Mouse (Mus musculus): Measurements from ENCODE around the gene Ppox.

Ppox gene

GRCm38 (mm10) chr1:171265971-171266744 is 14.8 kb downstream of the Ppox start:
- DNase-seq (ENCODE audit: low read depth, low spot score) = no peak

GRCm38 (mm10) chr1:171263666-171264461 is 17.1 kb downstream of the Ppox start:
- DNase-seq (ENCODE audit: low read depth, low spot score) = no peak

- no peak for DNase-seq (ENCODE audit: low read depth, low spot score)
Observed at GRCm38 (mm10) chr1:171263185-171263611, 17.8 kb downstream of the Ppox start.

GRCm38 (mm10) chr1:171262594-171263130 is 18.3 kb downstream of the Ppox start:
- no peak for DNase-seq (ENCODE audit: low read depth, low spot score)

- DNase-seq (ENCODE audit: low read depth, low spot score) = no peak
Observed at GRCm38 (mm10) chr1:171260316-171260715, 20.7 kb downstream of the Ppox start.

- DNase-seq (ENCODE audit: low read depth, low spot score) = no peak
Observed at GRCm38 (mm10) chr1:171258921-171259320, 22.1 kb downstream of the Ppox start.

- DNase-seq (ENCODE audit: low read depth, low spot score) = no peak
Observed at GRCm38 (mm10) chr1:171257781-171258180, 23.2 kb downstream of the Ppox start.

- no peak for DNase-seq (ENCODE audit: low read depth, low spot score)
Observed at GRCm38 (mm10) chr1:171256937-171257548, 23.9 kb downstream of the Ppox start.

- no peak for DNase-seq (ENCODE audit: low read depth, low spot score)
Observed at GRCm38 (mm10) chr1:171256095-171256818, 24.7 kb downstream of the Ppox start.

GRCm38 (mm10) chr1:171252415-171252814 is 28.6 kb downstream of the Ppox start:
- no peak for DNase-seq (ENCODE audit: low read depth, low spot score)

GRCm38 (mm10) chr1:171251594-171252324 is 29.2 kb downstream of the Ppox start:
- no peak for DNase-seq (ENCODE audit: low read depth, low spot score)

GRCm38 (mm10) chr1:171250680-171251593 is 30.0 kb downstream of the Ppox start, which contains the start of gene Ndufs2:
Gene Ndufs2, minus strand, starts transcription at chr1:171251388.
- no peak for DNase-seq (ENCODE audit: low read depth, low spot score)

- DNase-seq (ENCODE audit: low read depth, low spot score) = no peak
Observed at GRCm38 (mm10) chr1:171249913-171250600, 30.9 kb downstream of the Ppox start, which contains the start of gene Adamts4. Gene Adamts4, plus strand, starts transcription at chr1:171250421.

- DNase-seq (ENCODE audit: low read depth, low spot score) = no peak
Observed at GRCm38 (mm10) chr1:171248386-171249226, 32.4 kb downstream of the Ppox start.

- no peak for DNase-seq (ENCODE audit: low read depth, low spot score)
Observed at GRCm38 (mm10) chr1:171247916-171248315, 33.1 kb downstream of the Ppox start.

GRCm38 (mm10) chr1:171247453-171247841 is 33.5 kb downstream of the Ppox start:
- DNase-seq (ENCODE audit: low read depth, low spot score) = no peak

- peak; percentile 92 for DNase-seq (ENCODE audit: low read depth, low spot score)
Observed at GRCm38 (mm10) chr1:171246709-171247452, 34.1 kb downstream of the Ppox start.

All from embryo, embryonic 11.5 days (tissue).